Mouse (Mus musculus): ENCODE measurements around the gene Gng12. TPM values are rescaled to one million over a fixed set of nuclear protein-coding genes. Genes with fewer than 3 reads are reported as not detected.

Gene Gng12
- polyA plus RNA-seq, 1 experiment from 2014 or later: 34.7 TPM

DNA sequence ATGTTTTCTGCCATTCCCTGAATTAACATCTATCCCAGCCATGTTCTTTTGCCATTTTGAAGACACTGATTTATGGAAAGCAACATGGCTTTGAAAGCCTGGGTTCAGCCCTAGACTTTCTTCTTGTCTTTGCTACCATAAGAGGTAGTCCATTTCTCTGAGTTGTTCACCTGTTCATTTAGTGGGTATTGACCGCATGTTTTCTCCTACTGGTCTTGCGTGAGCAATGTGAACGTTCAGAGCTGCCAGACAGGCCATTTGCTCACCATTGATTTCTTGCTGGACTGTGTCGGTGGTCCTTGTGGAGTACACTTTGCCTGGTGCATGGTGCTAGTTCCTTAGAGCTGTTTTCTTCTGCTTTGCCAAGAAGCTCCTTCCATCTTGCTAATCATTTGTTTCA, 27.7 kb downstream of the Gng12 start:
- H3K4me2 ChIP-seq (ENCODE audit: low read length): no peak overlapping the region
- DNase-seq (no peak), ATAC-seq (ENCODE audit: low FRiP score, low TSS enrichment) (no peak)
- no peak overlapping the region for H3K9ac ChIP-seq (replicated peaks; ENCODE audit: low read length)
- H3K4me3 ChIP-seq (replicated peaks; ENCODE audit: low read depth, low read length): no peak overlapping the region
- no peak overlapping the region for H3K27ac ChIP-seq (replicated peaks; ENCODE audit: low read depth, low read length)
- no peaks in the 10 kb centered on the region for H3K4me1 ChIP-seq (ENCODE audit: control insufficient read depth, insufficient read depth, low read length)
- H3K36me3 ChIP-seq (ENCODE audit: control insufficient read depth, insufficient read depth, low read length): no peaks in the 10 kb centered on the region
- 95% methylated on average over 4 of the region's 4 CpGs for WGBS
- H3K9me3 ChIP-seq (ENCODE audit: control insufficient read depth, low read length): no peaks in the 10 kb centered on the region
- H3K27me3 ChIP-seq (ENCODE audit: control insufficient read depth, insufficient read depth, low read length): no peaks in the 10 kb centered on the region

DNA sequence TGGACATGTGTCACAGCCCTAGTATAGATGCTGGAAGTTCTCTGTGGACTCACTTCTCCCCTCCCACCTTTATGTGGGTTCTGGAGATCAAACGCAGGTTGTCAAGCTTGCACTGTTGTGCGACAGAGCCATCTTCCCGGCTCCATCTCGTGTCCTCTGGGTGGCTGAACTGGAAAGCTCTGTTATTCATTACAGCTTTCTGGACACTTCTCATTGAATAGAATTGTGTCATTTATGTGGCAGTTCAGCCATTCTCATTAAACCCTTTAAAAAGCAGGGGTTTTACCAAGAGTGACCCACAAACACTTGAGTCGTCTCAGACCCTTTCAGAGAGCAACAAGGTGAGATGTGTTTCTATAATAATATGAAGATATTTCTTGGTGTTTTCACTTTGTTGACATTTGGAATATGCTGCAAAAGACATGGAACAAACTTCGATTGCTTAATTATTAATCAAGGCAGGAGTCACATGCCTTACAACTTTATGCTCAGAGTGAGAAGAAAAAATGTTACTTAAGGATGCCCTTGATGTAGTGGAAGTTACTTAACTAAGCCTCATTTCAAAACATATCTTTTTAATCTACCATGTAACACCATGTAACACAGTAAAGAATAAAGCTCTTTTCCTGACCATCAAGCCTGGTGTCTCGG, 28.2 kb downstream of the Gng12 start:
- Histone ChIP-seq H3K9me3 (ENCODE audit: control insufficient read depth, low read length) (no peaks in the 10 kb centered on the region), H3K27me3 (ENCODE audit: control insufficient read depth, insufficient read depth, low read length) (no peaks in the 10 kb centered on the region), H3K4me2 (ENCODE audit: low read length) (no peak overlapping the region), H3K4me1 (ENCODE audit: control insufficient read depth, insufficient read depth, low read length) (no peaks in the 10 kb centered on the region), H3K9ac (replicated peaks; ENCODE audit: low read length) (no peak overlapping the region), H3K36me3 (ENCODE audit: control insufficient read depth, insufficient read depth, low read length) (no peaks in the 10 kb centered on the region), H3K4me3 (replicated peaks; ENCODE audit: low read depth, low read length) (no peak overlapping the region), H3K27ac (replicated peaks; ENCODE audit: low read depth, low read length) (no peak overlapping the region)
- WGBS: 80% methylated on average over 7 of the region's 7 CpGs
- ATAC-seq (ENCODE audit: low FRiP score, low TSS enrichment) (no peak), DNase-seq (no peak)

GRCm38 (mm10) chr6:66926269-66926668, 30.1 kb downstream of the Gng12 start:
- no peak for DNase-seq
- Histone ChIP-seq H3K9me3 (ENCODE audit: control insufficient read depth, low read length) (no peaks in the 10 kb centered on the region), H3K4me1 (ENCODE audit: control insufficient read depth, insufficient read depth, low read length) (no peaks in the 10 kb centered on the region), H3K36me3 (ENCODE audit: control insufficient read depth, insufficient read depth, low read length) (no peaks in the 10 kb centered on the region), H3K27ac (replicated peaks; ENCODE audit: low read depth, low read length) (no peak overlapping the region), H3K4me3 (replicated peaks; ENCODE audit: low read depth, low read length) (no peak overlapping the region), H3K4me2 (ENCODE audit: low read length) (no peak overlapping the region), H3K27me3 (ENCODE audit: control insufficient read depth, insufficient read depth, low read length) (no peaks in the 10 kb centered on the region), H3K9ac (replicated peaks; ENCODE audit: low read length) (no peak overlapping the region)
- WGBS: 41% methylated on average over 4 of the region's 4 CpGs
- no peak for ATAC-seq (ENCODE audit: low FRiP score, low TSS enrichment)

DNA sequence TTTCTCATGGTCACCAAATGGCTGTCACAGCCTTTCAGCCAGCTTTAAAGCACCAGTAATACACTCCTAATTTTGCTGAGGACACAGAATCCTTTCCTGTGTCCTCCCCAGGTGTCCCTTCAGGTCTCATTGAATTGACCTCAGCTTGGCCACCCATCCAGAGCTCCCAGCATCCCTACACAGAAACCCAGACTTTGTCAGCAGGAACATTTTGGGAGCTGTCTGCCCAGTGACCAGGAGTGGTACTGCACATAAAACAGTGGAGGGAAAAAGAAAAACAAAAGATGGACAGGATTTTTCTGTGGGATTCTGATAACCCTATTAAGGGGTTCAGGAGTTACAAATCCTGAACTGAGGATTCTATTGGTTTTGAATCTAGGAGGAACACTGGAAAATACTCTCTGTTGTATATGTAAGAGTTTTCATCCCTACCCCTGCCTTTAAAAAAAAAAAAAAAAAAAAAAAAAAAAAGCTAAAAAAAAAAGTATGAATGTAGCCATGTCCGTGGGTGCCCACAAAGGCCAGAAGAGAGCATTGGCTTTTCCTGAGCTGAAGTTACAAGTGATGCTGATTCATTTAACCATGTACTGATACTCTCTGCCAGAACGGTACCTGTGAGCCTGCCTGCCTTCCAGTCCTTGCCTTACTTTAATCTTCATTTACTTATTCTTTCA, 32.9 kb downstream of the Gng12 start:
- Histone ChIP-seq H3K27ac (replicated peaks; ENCODE audit: low read depth, low read length) (no peak overlapping the region), H3K4me2 (ENCODE audit: low read length) (no peak overlapping the region), H3K4me1 (ENCODE audit: control insufficient read depth, insufficient read depth, low read length) (no peaks in the 10 kb centered on the region), H3K36me3 (ENCODE audit: control insufficient read depth, insufficient read depth, low read length) (no peaks in the 10 kb centered on the region), H3K27me3 (ENCODE audit: control insufficient read depth, insufficient read depth, low read length) (no peaks in the 10 kb centered on the region), H3K4me3 (replicated peaks; ENCODE audit: low read depth, low read length) (no peak overlapping the region), H3K9ac (replicated peaks; ENCODE audit: low read length) (no peak overlapping the region), H3K9me3 (ENCODE audit: control insufficient read depth, low read length) (no peaks in the 10 kb centered on the region)
- 71% methylated on average over 2 of the region's 2 CpGs for WGBS
- no peak for ATAC-seq (ENCODE audit: low FRiP score, low TSS enrichment)
- DNase-seq: no peak

GRCm38 (mm10) chr6:66929694-66930093, 33.5 kb downstream of the Gng12 start:
- Histone ChIP-seq H3K4me3 (replicated peaks; ENCODE audit: low read depth, low read length) (no peak overlapping the region), H3K4me2 (ENCODE audit: low read length) (no peak overlapping the region), H3K27ac (replicated peaks; ENCODE audit: low read depth, low read length) (no peak overlapping the region), H3K27me3 (ENCODE audit: control insufficient read depth, insufficient read depth, low read length) (no peaks in the 10 kb centered on the region), H3K36me3 (ENCODE audit: control insufficient read depth, insufficient read depth, low read length) (no peaks in the 10 kb centered on the region), H3K9me3 (ENCODE audit: control insufficient read depth, low read length) (no peaks in the 10 kb centered on the region), H3K4me1 (ENCODE audit: control insufficient read depth, insufficient read depth, low read length) (no peaks in the 10 kb centered on the region), H3K9ac (replicated peaks; ENCODE audit: low read length) (no peak overlapping the region)
- ATAC-seq (ENCODE audit: low FRiP score, low TSS enrichment) (no peak), DNase-seq (no peak)
- 81% methylated on average over 7 of the region's 7 CpGs for WGBS

DNA sequence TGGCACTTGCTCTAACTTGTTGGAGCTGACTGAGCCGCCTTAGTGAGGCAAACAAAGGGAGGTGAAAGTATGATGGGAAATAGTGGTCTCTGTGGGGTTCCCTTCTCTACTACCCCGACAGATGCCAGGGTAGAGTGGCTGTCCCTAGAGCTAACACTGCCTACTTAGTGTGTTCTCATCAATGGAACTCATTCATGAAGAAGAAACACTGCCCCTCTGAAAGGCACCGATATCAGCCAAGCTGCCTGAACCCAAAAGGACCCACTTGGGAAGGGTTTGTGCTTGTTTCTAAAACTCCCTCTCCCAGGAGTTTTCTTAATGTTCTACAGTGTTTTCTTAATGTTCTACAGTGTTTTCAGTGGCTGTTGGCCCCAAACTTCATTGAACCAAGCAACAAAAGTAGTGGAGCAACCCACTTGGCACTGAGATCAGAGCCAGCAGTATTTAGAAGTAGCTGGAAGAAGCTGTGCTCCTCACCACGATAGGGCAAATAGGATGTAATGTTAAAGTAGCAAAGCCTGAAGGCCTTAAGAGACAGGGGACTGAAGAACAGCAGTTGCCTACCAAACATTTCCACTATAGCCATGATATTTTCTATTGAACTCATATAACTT, 36.1 kb downstream of the Gng12 start:
- no peak overlapping the region for H3K4me3 ChIP-seq (replicated peaks; ENCODE audit: low read depth, low read length)
- no peak overlapping the region for H3K4me2 ChIP-seq (ENCODE audit: low read length)
- DNase-seq (peak; percentile 5), ATAC-seq (ENCODE audit: low FRiP score, low TSS enrichment) (no peak)
- no peaks in the 10 kb centered on the region for H3K27me3 ChIP-seq (ENCODE audit: control insufficient read depth, insufficient read depth, low read length)
- H3K27ac ChIP-seq (replicated peaks; ENCODE audit: low read depth, low read length): no peak overlapping the region
- H3K9ac ChIP-seq (replicated peaks; ENCODE audit: low read length): no peak overlapping the region
- 68% methylated on average over 4 of the region's 4 CpGs for WGBS
- no peaks in the 10 kb centered on the region for H3K36me3 ChIP-seq (ENCODE audit: control insufficient read depth, insufficient read depth, low read length)
- H3K4me1 ChIP-seq (ENCODE audit: control insufficient read depth, insufficient read depth, low read length): no peaks in the 10 kb centered on the region
- no peaks in the 10 kb centered on the region for H3K9me3 ChIP-seq (ENCODE audit: control insufficient read depth, low read length)

DNA sequence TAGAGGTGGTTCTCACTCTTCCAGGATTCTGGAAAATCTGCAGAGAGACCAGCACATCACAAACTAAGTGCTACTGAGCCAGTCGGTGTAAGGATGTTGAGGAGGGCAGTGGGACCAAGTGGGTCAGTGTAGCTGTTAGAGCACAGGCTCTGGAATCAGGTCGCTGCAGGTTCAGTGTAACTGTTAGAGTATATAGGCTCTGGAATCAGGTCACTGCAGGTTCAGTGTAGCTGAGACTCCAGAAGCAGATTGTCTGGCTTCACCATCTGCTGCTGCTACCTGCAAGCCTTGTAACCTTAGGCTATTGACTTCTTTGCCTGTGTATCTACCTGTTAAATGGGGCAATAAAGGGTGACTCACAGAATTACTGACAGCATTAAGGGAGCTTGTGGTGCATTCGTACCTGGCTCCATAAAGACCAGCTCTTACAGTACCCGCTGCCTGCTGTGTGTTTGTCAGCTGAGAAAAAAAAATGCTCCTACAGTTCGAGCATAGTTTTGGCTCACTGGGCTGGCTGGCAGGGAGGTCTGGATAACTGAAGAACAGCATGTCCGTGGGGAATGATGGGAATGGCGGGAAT, 44.5 kb downstream of the Gng12 start:
- Histone ChIP-seq H3K27ac (replicated peaks; ENCODE audit: low read depth, low read length) (no peak overlapping the region), H3K36me3 (ENCODE audit: control insufficient read depth, insufficient read depth, low read length) (no peaks in the 10 kb centered on the region), H3K27me3 (ENCODE audit: control insufficient read depth, insufficient read depth, low read length) (no peaks in the 10 kb centered on the region), H3K9me3 (ENCODE audit: control insufficient read depth, low read length) (no peaks in the 10 kb centered on the region), H3K4me2 (ENCODE audit: low read length) (no peak overlapping the region), H3K4me1 (ENCODE audit: control insufficient read depth, insufficient read depth, low read length) (peaks cover 3% of the 10 kb centered on the region; the same call in 1 of the 2 replicates), H3K9ac (replicated peaks; ENCODE audit: low read length) (no peak overlapping the region), H3K4me3 (replicated peaks; ENCODE audit: low read depth, low read length) (no peak overlapping the region)
- WGBS: 83% methylated on average over 7 of the region's 7 CpGs
- DNase-seq (no peak), ATAC-seq (ENCODE audit: low FRiP score, low TSS enrichment) (no peak)

GRCm38 (mm10) chr6:66941792-66942191, 45.6 kb downstream of the Gng12 start:
- H3K4me3 ChIP-seq (replicated peaks; ENCODE audit: low read depth, low read length): no peak overlapping the region
- no peak overlapping the region for H3K9ac ChIP-seq (replicated peaks; ENCODE audit: low read length)
- no peaks in the 10 kb centered on the region for H3K36me3 ChIP-seq (ENCODE audit: control insufficient read depth, insufficient read depth, low read length)
- no peak for DNase-seq
- no peak overlapping the region for H3K27ac ChIP-seq (replicated peaks; ENCODE audit: low read depth, low read length)
- no peak overlapping the region for H3K4me2 ChIP-seq (ENCODE audit: low read length)
- no peaks in the 10 kb centered on the region for H3K9me3 ChIP-seq (ENCODE audit: control insufficient read depth, low read length)
- peaks cover 3% of the 10 kb centered on the region; the same call in 1 of the 2 replicates for H3K4me1 ChIP-seq (ENCODE audit: control insufficient read depth, insufficient read depth, low read length)
- no peaks in the 10 kb centered on the region for H3K27me3 ChIP-seq (ENCODE audit: control insufficient read depth, insufficient read depth, low read length)
- WGBS: 47% methylated on average over 6 of the region's 6 CpGs
- no peak for ATAC-seq (ENCODE audit: low FRiP score, low TSS enrichment)
